Mouse (Mus musculus) kidney, postnatal 0 days (tissue): Measurements from ENCODE around the gene Krtap4-13. TPM values are rescaled to one million over a fixed set of nuclear protein-coding genes. Genes with fewer than 3 reads are reported as not detected.
"Not testable (repeated sequence)": the region's sequence is repeated elsewhere in the genome, so short reads cannot be mapped to it uniquely, and the experiment has no call there.

Experiments used
- ATAC-seq: fragments of 200-750 bp; cut with Nextera tagmentation; replicated peaks from 2 replicates; pipeline ENCODE4 v1.8.0; 2017; ENCODE audit warnings: low read depth, moderate number of reproducible peaks, moderate TSS enrichment, moderate library complexity; ENCODE audit not compliant: low FRiP score
- DNase-seq: peaks from one replicate; pipeline ENCODE4 v3.0.0-alpha.2; 2016; ENCODE audit warnings: low spot score
- H3K27ac ChIP-seq: fragments of 300-500 bp; sonication (generic); 2 replicates; pipeline ENCODE4 v1.5.1; 2014; ENCODE audit warnings: mild to moderate bottlenecking
- H3K27me3 ChIP-seq: fragments of 300-500 bp; sonication (generic); 2 replicates; pipeline ENCODE4 v1.6.1; 2014; ENCODE audit warnings: low read length, mixed read lengths; ENCODE audit not compliant: insufficient read depth
- H3K36me3 ChIP-seq: fragments of 300-500 bp; sonication (generic); 2 replicates; pipeline ENCODE4 v1.6.1; 2014; ENCODE audit warnings: low read length, mixed read lengths; ENCODE audit not compliant: insufficient read depth
- H3K4me1 ChIP-seq: fragments of 300-500 bp; sonication (generic); replicated peaks from 2 replicates; pipeline ENCODE4 v1.6.1; 2014; ENCODE audit warnings: antibody characterized with exemption, low read length, mixed read lengths; ENCODE audit not compliant: insufficient read depth
- H3K4me2 ChIP-seq: fragments of 300-500 bp; sonication (generic); 2 replicates; pipeline ENCODE4 v1.6.1; 2014; ENCODE audit warnings: mild to moderate bottlenecking, low read length, moderate library complexity, mixed read lengths
- H3K4me3 ChIP-seq: fragments of 300-500 bp; sonication (generic); replicated peaks from 2 replicates; pipeline ENCODE4 v1.5.1; 2014; ENCODE audit warnings: low read depth, low read length
- H3K9ac ChIP-seq: fragments of 300-500 bp; sonication (generic); 2 replicates; pipeline ENCODE4 v1.6.1; 2014; ENCODE audit warnings: low read depth, low read length
- H3K9me3 ChIP-seq: fragments of 300-500 bp; sonication (generic); replicated peaks from 2 replicates; pipeline ENCODE4 v1.6.1; 2016; ENCODE audit warnings: low read length, inconsistent platforms, mixed read lengths
- CTCF ChIP-seq: IDR thresholded peaks from 2 replicates; pipeline ENCODE4 v1.5.1; 2016; ENCODE audit warnings: antibody characterized with exemption, low read depth, mild to moderate bottlenecking, moderate library complexity
- WGBS: fragments of 180-500 bp; shearing (Covaris S2); extraction: QIAGEN DNeasy Blood & Tissue Kit; methylation state at CpG from one replicate; pipeline ENCODE4 v1.1.7; 2014; 5-methylcytosine and 5-hydroxymethylcytosine counted together
- polyA plus RNA-seq: library from polyadenylated mRNA; unstranded; fragments of >200 nt; fragmentation: Nextera tagmentation; extraction: Ambion mirVana; gene quantifications from 2 replicates; pipeline ENCODE4 v1.2.1, GENCODE M21; 2015

The Krtap4-13 gene
- polyA plus RNA-seq = not detected in 2 replicates

DNA sequence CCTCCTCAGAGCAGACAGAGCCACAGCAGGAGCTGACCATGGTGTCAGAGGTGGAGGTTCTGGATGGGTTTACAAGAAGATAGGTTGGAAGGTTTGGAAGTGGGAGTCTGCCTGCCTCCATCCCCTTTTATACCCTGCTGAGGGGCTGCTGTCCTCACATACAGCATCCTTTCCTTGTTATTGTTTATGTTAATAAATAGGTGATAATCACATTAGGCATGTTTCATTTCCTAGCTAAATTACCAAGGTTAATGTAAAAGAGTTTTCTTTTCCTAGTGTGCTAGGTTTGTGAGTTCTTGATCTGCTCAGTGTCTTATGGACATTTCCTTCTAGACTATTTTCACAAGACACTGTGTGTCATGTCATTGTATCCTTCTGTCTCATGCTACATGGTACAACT, at the start of gene Krtap4-13:
Gene Krtap4-13, minus strand, starts transcription at position 101 of the 400 bp plus-strand sequence.
- H3K4me3 ChIP-seq, H3K9ac ChIP-seq, H3K9me3 ChIP-seq, H3K27ac ChIP-seq, H3K4me2 ChIP-seq, H3K27me3 ChIP-seq, H3K36me3 ChIP-seq, H3K4me1 ChIP-seq, ATAC-seq, DNase-seq: not testable (repeated sequence)

- TF ChIP-seq CTCF = no peak
- no peak overlapping the region for H3K9ac ChIP-seq
These were observed 49.1 kb upstream of the Krtap4-13 start for GRCm38 (mm10) chr11:99858761-99859160.

GRCm38 (mm10) chr11:99857617-99858016, 47.9 kb upstream of the Krtap4-13 start, which contains the start of gene Gm11568:
Gene Gm11568, plus strand, starts transcription at chr11:99857917.
- no peak within 1 kb of the TSS for H3K27ac ChIP-seq
- WGBS = 76% methylated on average over 2 of the region's 2 CpGs
- no peak within 1 kb of the TSS for H3K4me3 ChIP-seq
- no peak for ATAC-seq
- H3K9me3 ChIP-seq = no peaks in the 10 kb centered on the region
- H3K9ac ChIP-seq = no peak within 1 kb of the TSS
- no peaks in the 10 kb centered on the region for H3K36me3 ChIP-seq
- no peak for DNase-seq
- H3K27me3 ChIP-seq = no peaks in the 10 kb centered on the region
- H3K4me2 ChIP-seq = no peak within 1 kb of the TSS
- no peak for TF ChIP-seq CTCF
- no peaks in the 10 kb centered on the region for H3K4me1 ChIP-seq

More at GRCm38 (mm10) chr11:99858761-99859160, 49.1 kb upstream of the Krtap4-13 start:
- Histone ChIP-seq H3K4me3 (no peak overlapping the region), H3K27me3 (no peaks in the 10 kb centered on the region), H3K27ac (no peak overlapping the region), H3K4me2 (no peak overlapping the region), H3K9me3 (no peaks in the 10 kb centered on the region), H3K4me1 (no peaks in the 10 kb centered on the region), H3K36me3 (no peaks in the 10 kb centered on the region)
- no peak for ATAC-seq
- 74% methylated on average over 2 of the region's 2 CpGs for WGBS
- no peak for DNase-seq

DNA sequence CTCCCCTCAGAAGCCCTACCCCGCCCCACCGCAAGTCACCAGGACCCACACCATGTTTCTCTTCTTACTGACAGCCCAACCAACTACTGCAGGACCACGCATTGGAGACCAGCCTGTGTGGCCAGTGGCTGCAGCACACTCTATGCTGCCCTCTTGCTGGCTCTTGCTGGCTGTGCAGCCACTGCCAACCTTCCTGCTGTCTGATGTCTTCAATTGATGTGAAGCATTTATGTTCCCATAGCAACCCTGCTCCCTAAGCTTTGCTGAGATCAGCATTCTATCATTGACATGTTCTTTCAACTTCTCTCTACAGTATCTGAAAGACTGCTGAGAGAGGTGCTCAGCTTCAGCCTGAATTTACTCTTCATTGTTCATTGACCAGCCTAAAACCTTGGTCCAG, 44.4 kb upstream of the Krtap4-13 start:
- H3K4me2 ChIP-seq = no peak overlapping the region

GRCm38 (mm10) chr11:99851508-99851907, 41.8 kb upstream of the Krtap4-13 start, which contains the start of gene Krtap4-16:
Gene Krtap4-16, minus strand, starts transcription at chr11:99851608.
- no peak within 1 kb of the TSS for H3K4me3 ChIP-seq
- no peak within 1 kb of the TSS for H3K4me2 ChIP-seq
- no peaks in the 10 kb centered on the region for H3K36me3 ChIP-seq
- H3K4me1 ChIP-seq = no peaks in the 10 kb centered on the region
- ATAC-seq (no peak), DNase-seq (no peak)
- no peak within 1 kb of the TSS for H3K27ac ChIP-seq
- H3K9me3 ChIP-seq = no peaks in the 10 kb centered on the region
- TF ChIP-seq CTCF = no peak
- H3K27me3 ChIP-seq = no peaks in the 10 kb centered on the region
- H3K9ac ChIP-seq = no peak within 1 kb of the TSS

More for the DNA sequence above, 44.4 kb upstream of the Krtap4-13 start:
- Histone ChIP-seq H3K4me3 (no peak overlapping the region), H3K36me3 (no peaks in the 10 kb centered on the region), H3K4me1 (no peaks in the 10 kb centered on the region), H3K9me3 (no peaks in the 10 kb centered on the region), H3K27ac (no peak overlapping the region), H3K27me3 (no peaks in the 10 kb centered on the region), H3K9ac (no peak overlapping the region)
- 58% methylated on average over 3 of the region's 3 CpGs for WGBS
- peak; percentile 61 for TF ChIP-seq CTCF
- no peak for ATAC-seq
- peak; percentile 21 for DNase-seq

GRCm38 (mm10) chr11:99846746-99847145, 37.1 kb upstream of the Krtap4-13 start:
- Histone ChIP-seq H3K9me3 (no peaks in the 10 kb centered on the region), H3K36me3 (no peaks in the 10 kb centered on the region), H3K4me1 (no peaks in the 10 kb centered on the region), H3K4me3 (no peak overlapping the region), H3K27ac (no peak overlapping the region), H3K27me3 (no peaks in the 10 kb centered on the region), H3K9ac (no peak overlapping the region), H3K4me2 (no peak overlapping the region)
- DNase-seq (no peak), ATAC-seq (no peak)
- no peak for TF ChIP-seq CTCF
- 78% methylated on average over 2 of the region's 2 CpGs for WGBS

DNA sequence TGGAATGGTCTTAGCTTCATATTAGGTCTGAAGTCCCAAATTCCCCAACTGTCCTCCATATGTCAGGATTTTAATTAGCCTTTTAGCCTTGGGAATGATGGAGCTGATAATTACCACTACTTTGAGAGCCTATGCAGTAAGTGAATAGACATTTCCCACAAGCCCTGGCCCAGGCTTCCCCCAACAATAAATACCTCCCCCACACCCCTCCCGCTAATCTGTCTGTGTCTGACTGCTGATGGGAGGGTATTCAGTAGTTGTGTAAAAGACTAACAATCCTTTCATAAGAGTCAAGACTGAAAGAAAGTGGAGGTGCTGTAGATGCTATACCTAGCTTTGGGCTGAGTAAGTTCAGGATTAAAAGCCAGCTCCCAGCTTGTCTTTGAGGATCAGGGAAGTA, 32.5 kb upstream of the Krtap4-13 start:
- Histone ChIP-seq H3K27me3 (no peaks in the 10 kb centered on the region), H3K9ac (no peak overlapping the region), H3K9me3 (no peaks in the 10 kb centered on the region), H3K4me2 (no peak overlapping the region), H3K27ac (no peak overlapping the region), H3K36me3 (no peaks in the 10 kb centered on the region), H3K4me3 (no peak overlapping the region), H3K4me1 (no peaks in the 10 kb centered on the region)
- DNase-seq = no peak
- no peak for TF ChIP-seq CTCF
- WGBS = 13% methylated on average over 1 of the region's 1 CpGs
- ATAC-seq = no peak
